Mouse (Mus musculus) frontal cortex, postnatal 36 days (tissue): ENCODE measurements around the gene Mus81.

Source experiments
- DNase-seq, 2 experiments: peaks; one replicate each; pipeline ENCODE4 v3.0.0; 2022; ENCODE audit warnings: low spot score in 2 of 2

Mus81 gene

DNA sequence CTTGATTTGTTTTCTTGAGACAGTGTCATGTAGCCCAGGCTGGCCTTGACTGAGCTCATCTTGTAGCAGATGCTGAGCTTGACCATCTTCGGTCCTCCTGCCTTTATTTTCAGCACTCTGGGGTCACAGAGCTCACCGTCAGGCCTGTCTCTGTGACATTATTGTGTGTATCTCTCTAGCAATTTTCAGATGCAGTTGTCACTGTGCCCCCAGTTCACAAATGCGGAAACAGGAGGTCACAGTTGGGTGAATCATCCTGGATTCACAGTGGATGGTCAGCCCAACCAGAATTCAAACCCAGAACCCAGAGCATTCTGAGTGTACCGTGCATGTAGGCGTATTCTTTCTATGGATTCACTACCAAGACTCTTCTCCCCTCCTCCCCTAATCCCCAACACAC lies 42.5 kb downstream of the Mus81 start:
- no peak for DNase-seq

- DNase-seq = no peak
Observed at GRCm38 (mm10) chr19:5444954-5445353, 43.2 kb downstream of the Mus81 start.

DNA sequence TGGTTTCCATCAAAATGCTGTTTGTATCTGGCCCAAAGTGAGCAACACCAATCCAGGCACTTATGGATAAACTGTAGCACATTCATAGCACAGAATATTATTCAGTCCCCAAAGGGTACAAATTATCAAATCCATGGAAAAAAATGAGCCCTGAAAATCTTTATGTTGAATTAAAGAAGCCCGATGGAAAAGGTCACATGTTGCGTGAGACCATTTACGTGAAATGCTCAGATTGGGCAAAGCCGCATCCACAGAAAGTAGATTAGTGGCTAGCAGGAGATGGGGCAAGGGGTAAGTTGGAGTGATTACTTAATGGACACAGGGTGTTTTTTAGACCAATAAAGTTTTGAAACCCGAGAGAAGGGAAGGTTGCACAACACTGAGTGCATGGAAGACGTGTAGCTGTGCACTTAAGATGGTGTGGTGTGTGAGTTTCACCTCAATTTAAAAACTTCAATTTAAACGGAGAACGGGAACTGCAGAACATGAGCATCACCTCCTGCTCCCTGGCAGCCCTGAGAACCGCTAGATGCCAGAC lies 43.8 kb downstream of the Mus81 start:
- DNase-seq = no peak

DNA sequence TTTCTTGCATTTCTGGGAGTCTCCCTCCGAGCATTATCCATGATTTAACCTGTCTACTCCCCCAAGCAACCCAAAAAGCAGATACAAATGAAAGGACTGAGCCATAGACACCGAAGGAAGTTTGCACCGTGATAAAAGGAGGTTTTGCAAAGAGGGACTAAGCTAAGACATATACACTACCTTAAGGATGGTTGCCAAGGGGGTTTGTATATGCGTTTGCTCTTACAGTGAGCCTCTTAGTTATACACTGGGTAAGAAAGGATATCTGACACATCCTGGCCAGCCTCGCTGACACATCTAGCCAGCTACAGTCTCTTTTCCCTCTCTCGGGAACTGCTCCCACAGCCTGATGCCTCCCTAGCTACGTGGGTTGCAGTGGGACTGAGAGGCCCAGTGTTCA lies 54.3 kb downstream of the Mus81 start:
- DNase-seq = no peak

- DNase-seq = no peak
Observed at GRCm38 (mm10) chr19:5432992-5433852, 55.0 kb downstream of the Mus81 start.
